Mouse (Mus musculus): Measurements from ENCODE around the gene Ttll12.

GRCm38 (mm10) chr15:83563857-83564651 lies 30.9 kb downstream of the Ttll12 start:
- no peak for TF ChIP-seq POLR2A (IDR thresholded peaks at IDR 0.05; ENCODE audit: borderline replicate concordance, insufficient read depth, low read length)
- no peak for TF ChIP-seq CTCF (IDR thresholded peaks at IDR 0.05; ENCODE audit: borderline replicate concordance, insufficient read depth, low read depth, low read length)

Data from cerebellum, adult 2 months (tissue).